Mouse (Mus musculus): ENCODE measurements around the gene Itgal. TPM values are rescaled to one million over a fixed set of nuclear protein-coding genes. Genes with fewer than 3 reads are reported as not detected.

Itgal gene
- polyA plus RNA-seq, 1 experiment from 2014 or later: 1.5 TPM

GRCm38 (mm10) chr7:127342332-127342731 lies 46.3 kb downstream of the Itgal start:
- Histone ChIP-seq H3K4me2 (replicated peaks) (no peak overlapping the region), H3K9me3 (replicated peaks) (no peaks in the 10 kb centered on the region), H3K4me3 (replicated peaks) (no peak overlapping the region), H3K27ac (replicated peaks) (no peak overlapping the region), H3K9ac (no peak overlapping the region), H3K27me3 (no peaks in the 10 kb centered on the region), H3K36me3 (peaks cover 18% of the 10 kb centered on the region), H3K4me1 (peaks cover 23% of the 10 kb centered on the region)
- no peak for ATAC-seq (ENCODE audit: insufficient number of reproducible peaks, low FRiP score, low TSS enrichment, low read depth)
- WGBS: 71% methylated on average over 4 of the region's 4 CpGs

GRCm38 (mm10) chr7:127342888-127343287 lies 46.8 kb downstream of the Itgal start:
- Histone ChIP-seq H3K4me2 (replicated peaks) (no peak overlapping the region), H3K4me1 (peaks cover 23% of the 10 kb centered on the region), H3K27ac (replicated peaks) (no peak overlapping the region), H3K4me3 (replicated peaks) (no peak overlapping the region), H3K27me3 (no peaks in the 10 kb centered on the region), H3K9ac (no peak overlapping the region), H3K36me3 (peaks cover 18% of the 10 kb centered on the region), H3K9me3 (replicated peaks) (no peaks in the 10 kb centered on the region)
- 95% methylated on average over 7 of the region's 7 CpGs for WGBS
- no peak for ATAC-seq (ENCODE audit: insufficient number of reproducible peaks, low FRiP score, low TSS enrichment, low read depth)

GRCm38 (mm10) chr7:127343351-127344019 lies 47.4 kb downstream of the Itgal start:
- Histone ChIP-seq H3K36me3 (peaks cover 18% of the 10 kb centered on the region), H3K4me3 (replicated peaks) (0 out of 2 replicates have a peak overlapping the region, but pooled peaks have one; percentile 88), H3K9ac (no peak overlapping the region), H3K4me2 (replicated peaks) (no peak overlapping the region), H3K27me3 (no peaks in the 10 kb centered on the region), H3K27ac (replicated peaks) (no peak overlapping the region), H3K4me1 (peaks cover 23% of the 10 kb centered on the region), H3K9me3 (replicated peaks) (no peaks in the 10 kb centered on the region)
- WGBS: 94% methylated on average over 38 of the region's 38 CpGs
- no peak for ATAC-seq (ENCODE audit: insufficient number of reproducible peaks, low FRiP score, low TSS enrichment, low read depth)

- Histone ChIP-seq H3K9ac (peak overlapping the region; percentile 87), H3K4me2 (replicated peaks) (peak overlapping the region; percentile 75), H3K27ac (replicated peaks) (no peak overlapping the region), H3K9me3 (replicated peaks) (no peaks in the 10 kb centered on the region), H3K27me3 (no peaks in the 10 kb centered on the region), H3K36me3 (peaks cover 18% of the 10 kb centered on the region), H3K4me3 (replicated peaks) (peak overlapping the region; percentile 88), H3K4me1 (peaks cover 23% of the 10 kb centered on the region)
- no peak for ATAC-seq (ENCODE audit: insufficient number of reproducible peaks, low FRiP score, low TSS enrichment, low read depth)
- 89% methylated on average over 8 of the region's 8 CpGs for WGBS
Measured at GRCm38 (mm10) chr7:127344371-127344770, 48.3 kb downstream of the Itgal start.

GRCm38 (mm10) chr7:127345092-127345491 lies 49.0 kb downstream of the Itgal start:
- Histone ChIP-seq H3K27ac (replicated peaks) (peak overlapping the region; percentile 95), H3K9ac (peak overlapping the region; percentile 87), H3K4me3 (replicated peaks) (peak overlapping the region; percentile 88), H3K4me2 (replicated peaks) (peak overlapping the region; percentile 75), H3K27me3 (no peaks in the 10 kb centered on the region), H3K36me3 (peaks cover 18% of the 10 kb centered on the region), H3K4me1 (peaks cover 23% of the 10 kb centered on the region), H3K9me3 (replicated peaks) (no peaks in the 10 kb centered on the region)
- peak; percentile 58; the same call in 1 of the 2 replicates for ATAC-seq (ENCODE audit: insufficient number of reproducible peaks, low FRiP score, low TSS enrichment, low read depth)
- WGBS: under 1% methylated on average over 41 of the region's 42 CpGs

- H3K36me3 ChIP-seq: peaks cover 18% of the 10 kb centered on the region
- no peaks in the 10 kb centered on the region for H3K27me3 ChIP-seq
- H3K27ac ChIP-seq (replicated peaks): peak within 1 kb of the TSS; percentile 95
- peak within 1 kb of the TSS; percentile 87 for H3K9ac ChIP-seq
- no peaks in the 10 kb centered on the region for H3K9me3 ChIP-seq (replicated peaks)
- WGBS: under 1% methylated on average over 74 of the region's 76 CpGs
- H3K4me3 ChIP-seq (replicated peaks): peak within 1 kb of the TSS; percentile 88
- peaks cover 23% of the 10 kb centered on the region for H3K4me1 ChIP-seq
- peak within 1 kb of the TSS; percentile 75 for H3K4me2 ChIP-seq (replicated peaks)
- peak; percentile 93 for ATAC-seq (ENCODE audit: insufficient number of reproducible peaks, low FRiP score, low TSS enrichment, low read depth)
Measured at GRCm38 (mm10) chr7:127345512-127346325, 49.7 kb downstream of the Itgal start, which contains the start of gene Zfp768. Gene Zfp768, minus strand, starts transcription at chr7:127345589.

- H3K36me3 ChIP-seq: peaks cover 13% of the 10 kb centered on the region
- no peak overlapping the region for H3K9ac ChIP-seq
- peak overlapping the region; percentile 88 for H3K4me3 ChIP-seq (replicated peaks)
- H3K27ac ChIP-seq (replicated peaks): no peak overlapping the region
- no peak for ATAC-seq (ENCODE audit: insufficient number of reproducible peaks, low FRiP score, low TSS enrichment, low read depth)
- no peaks in the 10 kb centered on the region for H3K9me3 ChIP-seq (replicated peaks)
- no peaks in the 10 kb centered on the region for H3K27me3 ChIP-seq
- peak overlapping the region; percentile 75 for H3K4me2 ChIP-seq (replicated peaks)
- peaks cover 23% of the 10 kb centered on the region for H3K4me1 ChIP-seq
- 20% methylated on average over 8 of the region's 8 CpGs for WGBS
Measured at GRCm38 (mm10) chr7:127346676-127347075, 50.6 kb downstream of the Itgal start.

GRCm38 (mm10) chr7:127351230-127352004 lies 55.4 kb downstream of the Itgal start:
- no peaks in the 10 kb centered on the region for H3K9me3 ChIP-seq (replicated peaks)
- no peaks in the 10 kb centered on the region; the same call in 1 of the 2 replicates for H3K27me3 ChIP-seq
- H3K27ac ChIP-seq (replicated peaks): no peak overlapping the region
- 75% methylated on average over 5 of the region's 5 CpGs for WGBS
- H3K36me3 ChIP-seq: no peaks in the 10 kb centered on the region
- no peak for ATAC-seq (ENCODE audit: insufficient number of reproducible peaks, low FRiP score, low TSS enrichment, low read depth)
- H3K4me3 ChIP-seq (replicated peaks): no peak overlapping the region
- peaks cover 7% of the 10 kb centered on the region for H3K4me1 ChIP-seq
- no peak overlapping the region for H3K4me2 ChIP-seq (replicated peaks)
- H3K9ac ChIP-seq: no peak overlapping the region

GRCm38 (mm10) chr7:127355796-127356195 lies 59.7 kb downstream of the Itgal start:
- Histone ChIP-seq H3K9ac (no peak overlapping the region), H3K9me3 (replicated peaks) (no peaks in the 10 kb centered on the region), H3K4me3 (replicated peaks) (no peak overlapping the region), H3K27ac (replicated peaks) (no peak overlapping the region), H3K27me3 (peaks cover 6% of the 10 kb centered on the region), H3K4me1 (no peaks in the 10 kb centered on the region), H3K36me3 (no peaks in the 10 kb centered on the region), H3K4me2 (replicated peaks) (no peak overlapping the region)
- ATAC-seq (ENCODE audit: insufficient number of reproducible peaks, low FRiP score, low TSS enrichment, low read depth): no peak
- WGBS: 67% methylated on average over 3 of the region's 3 CpGs

- no peak for ATAC-seq (ENCODE audit: insufficient number of reproducible peaks, low FRiP score, low TSS enrichment, low read depth)
- Histone ChIP-seq H3K27me3 (peaks cover 12% of the 10 kb centered on the region), H3K36me3 (no peaks in the 10 kb centered on the region), H3K4me2 (replicated peaks) (no peak overlapping the region), H3K4me3 (replicated peaks) (no peak overlapping the region), H3K9me3 (replicated peaks) (no peaks in the 10 kb centered on the region), H3K9ac (no peak overlapping the region), H3K4me1 (no peaks in the 10 kb centered on the region), H3K27ac (replicated peaks) (no peak overlapping the region)
- 62% methylated on average over 2 of the region's 2 CpGs for WGBS
Measured at GRCm38 (mm10) chr7:127357871-127358270, 61.8 kb downstream of the Itgal start.

GRCm38 (mm10) chr7:127358472-127358871 lies 62.4 kb downstream of the Itgal start:
- WGBS: 58% methylated on average over 4 of the region's 4 CpGs

More at GRCm38 (mm10) chr7:127358472-127358871, 62.4 kb downstream of the Itgal start:
- Histone ChIP-seq H3K36me3 (no peaks in the 10 kb centered on the region), H3K4me3 (replicated peaks) (no peak overlapping the region), H3K9me3 (replicated peaks) (no peaks in the 10 kb centered on the region), H3K27me3 (peaks cover 15% of the 10 kb centered on the region), H3K4me1 (peaks cover 3% of the 10 kb centered on the region), H3K27ac (replicated peaks) (no peak overlapping the region), H3K4me2 (replicated peaks) (no peak overlapping the region), H3K9ac (no peak overlapping the region)
- ATAC-seq (ENCODE audit: insufficient number of reproducible peaks, low FRiP score, low TSS enrichment, low read depth): no peak

All from embryonic facial prominence, embryonic 15.5 days (tissue).